Mouse (Mus musculus) erythroblast, embryonic 14.5 days (primary cell): ENCODE measurements around the gene Nat8f4. TPM values are rescaled to one million over a fixed set of nuclear protein-coding genes. Genes with fewer than 3 reads are reported as not detected.
"Not testable (repeated sequence)": the region's sequence is repeated elsewhere in the genome, so short reads cannot be mapped to it uniquely, and the experiment has no call there.

Source experiments
- H3K27me3 ChIP-seq: 2 replicates; pipeline ENCODE4 v1.6.1; 2012; ENCODE audit warnings: inconsistent platforms; ENCODE audit not compliant: control insufficient read depth
- H3K36me3 ChIP-seq: 2 replicates; pipeline ENCODE4 v1.6.1; 2012; ENCODE audit warnings: mild to moderate bottlenecking, inconsistent platforms; ENCODE audit not compliant: control insufficient read depth
- H3K4me1 ChIP-seq: 2 replicates; pipeline ENCODE4 v1.6.1; 2012; ENCODE audit warnings: inconsistent platforms; ENCODE audit not compliant: control insufficient read depth
- H3K4me3 ChIP-seq: replicated peaks from 2 replicates; pipeline ENCODE3; 2012; ENCODE audit warnings: moderate library complexity, mild to moderate bottlenecking, inconsistent platforms
- H3K9me3 ChIP-seq: 2 replicates; pipeline ENCODE4 v1.6.1; 2012; ENCODE audit warnings: low read length, inconsistent platforms, mixed read lengths; ENCODE audit not compliant: control insufficient read depth
- GATA1 ChIP-seq: IDR thresholded peaks from 2 replicates; pipeline ENCODE4 v1.6.1; 2012; ENCODE audit warnings: low read length, inconsistent platforms, mixed read lengths
- TAL1 ChIP-seq: IDR thresholded peaks from 3 replicates; pipeline ENCODE4 v1.6.1; 2012; ENCODE audit warnings: low read length, inconsistent platforms, mixed read lengths
- polyA plus RNA-seq: library from polyadenylated mRNA; stranded (reverse); fragments of >175 nt; gene quantifications from 2 replicates; pipeline ENCODE4 v1.2.3, GENCODE M21; 2012

Nat8f4 gene
- polyA plus RNA-seq, 1 experiment: not detected

DNA sequence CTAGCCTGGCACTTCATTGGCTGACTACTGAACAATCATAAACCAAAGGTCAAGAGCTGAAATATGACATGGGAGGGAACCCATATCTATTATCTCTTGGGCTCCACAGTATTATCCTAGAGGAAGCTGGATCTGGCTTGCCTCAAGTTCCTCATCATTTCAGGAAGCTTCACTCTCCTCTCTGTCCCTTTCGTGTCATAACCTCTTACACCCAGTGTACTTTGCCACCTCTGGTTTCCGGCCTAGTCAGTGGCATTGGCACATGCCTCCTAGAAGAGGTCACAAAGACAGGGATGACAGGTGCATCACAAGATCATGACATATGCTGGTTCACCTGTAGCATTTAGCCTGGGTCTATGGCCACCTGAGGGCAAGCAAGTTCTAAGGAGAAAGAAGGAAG is 2.4 kb downstream of the Nat8f4 start:
- Histone ChIP-seq H3K4me1 (peaks cover 7% of the 10 kb centered on the region), H3K27me3 (no peaks in the 10 kb centered on the region), H3K9me3 (no peaks in the 10 kb centered on the region), H3K36me3 (no peaks in the 10 kb centered on the region), H3K4me3 (no peak overlapping the region)
- TF ChIP-seq GATA1 (no peak), TAL1 (no peak)

DNA sequence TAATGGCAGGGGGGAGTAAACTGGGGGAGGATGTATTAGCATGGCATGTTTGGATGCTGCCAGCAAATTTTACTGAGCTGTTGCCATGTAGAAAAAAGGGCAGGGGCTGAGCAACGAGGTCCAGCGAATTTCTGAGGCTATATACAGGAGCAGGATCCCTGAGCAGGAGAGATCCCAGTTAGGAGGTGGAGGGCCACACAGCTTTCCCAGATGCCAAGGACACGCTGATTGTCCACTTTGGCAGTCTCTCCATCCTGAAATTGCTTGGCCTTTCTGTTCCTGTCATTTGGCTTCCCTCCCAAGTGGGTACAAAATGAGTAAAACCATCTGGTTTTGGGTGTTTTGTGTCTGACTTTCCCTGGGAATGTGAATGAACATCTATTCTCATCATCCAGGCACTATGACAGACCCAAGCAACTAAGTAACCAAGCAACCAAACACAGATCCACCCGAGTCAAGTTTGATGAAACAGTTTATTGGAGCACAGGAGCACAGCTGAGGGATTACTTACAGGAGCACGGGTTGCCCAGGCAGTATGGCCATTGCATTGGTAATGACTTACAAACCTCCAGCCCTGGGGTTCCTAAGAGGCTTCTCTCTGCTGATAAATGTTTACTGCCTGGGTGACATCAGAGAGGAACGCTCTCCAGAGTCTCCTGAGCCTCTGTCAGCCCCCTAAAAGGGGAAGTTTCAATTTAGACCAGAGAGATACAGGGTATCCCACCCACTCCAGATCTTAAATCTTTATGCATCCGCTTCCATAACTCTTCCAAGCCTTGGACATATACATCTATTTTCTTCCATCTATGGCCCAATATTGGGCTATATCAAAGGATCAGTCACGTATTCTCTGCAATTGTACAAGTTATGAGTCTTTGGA is 5.8 kb downstream of the Nat8f4 start:
- not testable (repeated sequence) for H3K27me3 ChIP-seq, H3K36me3 ChIP-seq

DNA sequence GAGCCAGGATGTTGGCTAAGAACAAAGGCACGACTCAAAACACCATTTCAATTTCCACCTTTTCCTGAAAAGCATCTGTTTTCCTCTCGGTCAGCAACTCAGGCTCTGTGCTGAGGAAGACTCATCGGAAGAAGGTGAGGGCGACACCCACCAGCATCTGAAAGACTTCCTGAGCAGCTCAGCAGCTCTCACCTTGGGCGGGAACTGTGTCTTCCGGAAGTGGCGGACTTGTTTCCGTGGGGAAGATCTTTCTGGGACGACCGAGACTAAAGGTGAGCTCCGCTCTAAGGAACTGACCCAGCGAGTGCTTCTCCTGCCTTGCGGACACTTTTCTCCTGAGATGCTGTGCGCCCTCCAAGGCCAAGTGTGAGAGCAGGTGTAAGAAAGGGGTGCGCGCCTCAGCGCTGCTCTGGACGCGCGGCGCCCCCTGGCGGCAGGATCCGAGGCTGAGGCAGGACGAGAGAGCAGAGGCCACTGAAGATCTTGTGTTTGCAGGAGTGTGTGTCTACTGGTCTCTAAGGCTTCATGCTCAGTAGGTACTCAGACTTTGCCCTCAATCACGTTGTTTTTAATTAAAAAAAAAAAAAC is 9.5 kb downstream of the Nat8f4 start:
- H3K27me3 ChIP-seq, H3K4me3 ChIP-seq, H3K4me1 ChIP-seq, H3K36me3 ChIP-seq: not testable (repeated sequence)
- peaks cover 13% of the 10 kb centered on the region for H3K9me3 ChIP-seq

More for the DNA sequence above, 5.8 kb downstream of the Nat8f4 start:
- H3K4me3 ChIP-seq, H3K9me3 ChIP-seq, H3K4me1 ChIP-seq: not testable (repeated sequence)

DNA sequence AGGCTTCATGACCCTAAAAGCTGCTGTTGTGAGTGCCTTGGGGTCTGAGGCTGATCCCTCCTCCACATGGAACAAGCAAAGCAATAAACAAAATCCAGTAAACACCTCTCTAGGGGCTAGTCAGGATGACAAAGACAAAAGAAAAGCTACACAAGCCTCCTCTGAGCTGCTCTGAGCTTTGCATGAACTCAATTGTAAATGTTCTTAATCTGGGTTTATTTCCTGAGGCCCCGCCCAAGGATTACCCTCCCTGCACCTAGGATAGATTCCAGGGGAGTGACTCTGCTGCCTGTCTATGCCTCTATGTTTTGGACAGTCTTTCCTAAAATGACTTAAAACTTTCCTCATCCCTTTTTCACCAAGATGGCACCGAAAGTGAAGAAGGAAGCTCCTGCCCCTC is 15.7 kb downstream of the Nat8f4 start:
- no peaks in the 10 kb centered on the region for H3K4me1 ChIP-seq
- TF ChIP-seq TAL1 (no peak), GATA1 (no peak)

DNA sequence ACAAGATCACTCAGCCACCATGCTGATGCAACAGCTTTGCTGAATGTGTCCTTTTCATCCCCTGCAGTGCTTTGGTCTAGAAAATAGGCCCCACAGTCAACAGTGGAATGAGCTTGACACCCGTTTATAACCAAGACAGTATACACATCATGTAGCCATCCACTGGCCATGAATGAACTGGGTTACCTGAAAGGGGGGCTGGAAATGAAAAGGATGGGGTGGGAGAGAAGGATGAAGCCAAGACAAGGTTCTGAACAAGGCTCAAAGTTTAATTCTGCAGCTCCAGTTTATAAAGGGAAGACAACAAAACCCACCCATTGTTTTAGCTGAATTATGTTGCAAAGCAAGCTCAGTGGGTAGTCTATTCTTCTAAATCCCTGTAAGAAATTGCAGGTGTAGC is 20.4 kb downstream of the Nat8f4 start:
- no peaks in the 10 kb centered on the region for H3K27me3 ChIP-seq
- no peaks in the 10 kb centered on the region for H3K36me3 ChIP-seq
- no peak overlapping the region for H3K4me3 ChIP-seq
- H3K9me3 ChIP-seq: peaks cover 19% of the 10 kb centered on the region
- TF ChIP-seq GATA1 (no peak), TAL1 (no peak)
- no peaks in the 10 kb centered on the region for H3K4me1 ChIP-seq

More for the DNA sequence above, 15.7 kb downstream of the Nat8f4 start:
- Histone ChIP-seq H3K9me3 (peaks cover 22% of the 10 kb centered on the region), H3K4me3 (no peak overlapping the region), H3K27me3 (no peaks in the 10 kb centered on the region), H3K36me3 (no peaks in the 10 kb centered on the region)

DNA sequence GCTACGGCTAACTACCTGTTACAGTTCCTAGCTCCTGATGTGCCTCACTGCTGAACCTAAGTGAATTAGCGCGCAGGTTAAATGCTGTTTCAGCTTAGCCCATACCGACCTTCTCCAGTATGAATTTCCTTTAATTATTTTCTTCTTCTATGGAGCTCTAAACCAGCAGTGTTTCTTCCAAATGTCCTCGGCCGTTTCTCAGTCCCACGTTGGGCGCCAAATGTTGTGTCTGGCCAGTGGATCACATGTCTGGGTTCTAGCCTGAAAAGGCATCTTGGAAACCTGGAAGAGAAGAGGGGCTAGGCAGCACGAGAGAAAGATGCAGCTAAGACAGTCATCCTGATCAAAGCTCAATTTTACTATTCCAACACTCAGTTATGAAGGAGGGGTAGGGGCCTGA is 21.4 kb downstream of the Nat8f4 start:
- H3K36me3 ChIP-seq, H3K27me3 ChIP-seq, H3K4me3 ChIP-seq, H3K4me1 ChIP-seq: not testable (repeated sequence)
- peaks cover 15% of the 10 kb centered on the region for H3K9me3 ChIP-seq

DNA sequence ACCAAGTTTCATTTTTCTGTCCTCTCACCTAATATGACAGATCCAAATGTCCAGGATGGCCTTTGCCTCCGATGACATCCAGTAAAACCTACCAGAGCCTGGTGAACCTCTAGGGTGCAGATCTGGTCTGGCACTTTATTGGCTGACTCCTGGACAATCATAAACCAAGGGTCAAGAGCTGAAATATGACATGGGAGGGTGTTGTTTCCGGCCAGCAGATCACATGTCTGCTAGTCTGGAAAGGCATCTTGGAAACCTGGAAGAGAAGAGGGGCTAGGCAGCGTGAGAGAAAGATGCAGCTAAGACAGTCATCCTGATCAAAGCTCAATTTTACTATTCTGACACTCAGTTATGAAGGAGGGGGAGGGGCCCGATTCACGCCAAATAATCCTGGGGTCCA is 35.7 kb downstream of the Nat8f4 start, which contains the start of gene Nat8f2:
Gene Nat8f2, minus strand, starts transcription at position 153 of the 400 bp plus-strand sequence.
- H3K4me3 ChIP-seq, H3K27me3 ChIP-seq, H3K4me1 ChIP-seq, H3K9me3 ChIP-seq, H3K36me3 ChIP-seq: not testable (repeated sequence)

DNA sequence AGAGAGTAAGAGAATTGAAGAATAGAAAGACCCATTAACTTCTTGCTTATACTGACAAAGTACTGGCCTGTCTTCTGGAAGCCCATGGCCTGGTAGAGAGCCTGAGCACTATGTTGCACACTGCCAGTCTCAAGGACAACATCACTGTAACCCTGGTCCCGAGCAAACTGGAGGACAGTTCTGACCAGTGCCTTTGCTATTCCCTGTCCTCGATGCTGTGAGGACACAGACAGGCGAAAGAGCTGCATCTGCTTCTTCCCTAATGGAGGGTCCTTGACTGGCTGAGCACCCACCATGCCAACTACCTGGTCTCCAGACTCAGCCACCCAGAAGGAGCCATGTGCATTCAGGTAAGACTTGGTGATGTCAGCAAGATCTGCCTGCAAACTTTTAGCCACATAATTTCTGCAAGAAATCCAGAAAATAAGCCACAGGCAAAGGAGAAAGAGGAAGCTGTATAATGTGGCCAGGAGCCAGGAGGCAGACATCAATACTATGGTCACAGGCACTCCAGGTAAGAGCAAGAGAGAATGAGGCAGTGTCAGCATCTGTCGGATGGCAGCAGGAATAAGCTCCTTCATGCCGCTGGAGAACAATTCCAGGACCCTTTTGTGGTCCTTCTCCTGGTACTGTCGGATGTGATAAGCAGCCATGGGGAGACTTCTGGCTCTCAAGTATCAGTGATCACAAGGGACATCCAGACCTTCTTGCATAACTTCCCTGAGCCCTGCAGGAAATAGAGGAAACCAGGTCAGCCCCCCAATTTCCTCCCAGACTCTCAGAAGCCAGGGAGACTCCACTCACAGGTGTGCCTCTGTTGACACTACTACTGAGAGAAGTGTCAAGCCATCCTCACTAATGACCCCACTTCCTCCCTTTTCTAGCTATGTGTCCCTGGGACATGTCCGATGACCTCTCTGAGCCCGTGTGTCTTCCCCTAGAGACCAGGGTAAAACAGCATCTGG is 36.7 kb downstream of the Nat8f4 start:
- Histone ChIP-seq H3K27me3 (no peaks in the 10 kb centered on the region), H3K36me3 (no peaks in the 10 kb centered on the region), H3K4me1 (no peaks in the 10 kb centered on the region), H3K4me3 (no peak overlapping the region), H3K9me3 (no peaks in the 10 kb centered on the region)
- no peak for TF ChIP-seq GATA1
- TF ChIP-seq TAL1: no peak

DNA sequence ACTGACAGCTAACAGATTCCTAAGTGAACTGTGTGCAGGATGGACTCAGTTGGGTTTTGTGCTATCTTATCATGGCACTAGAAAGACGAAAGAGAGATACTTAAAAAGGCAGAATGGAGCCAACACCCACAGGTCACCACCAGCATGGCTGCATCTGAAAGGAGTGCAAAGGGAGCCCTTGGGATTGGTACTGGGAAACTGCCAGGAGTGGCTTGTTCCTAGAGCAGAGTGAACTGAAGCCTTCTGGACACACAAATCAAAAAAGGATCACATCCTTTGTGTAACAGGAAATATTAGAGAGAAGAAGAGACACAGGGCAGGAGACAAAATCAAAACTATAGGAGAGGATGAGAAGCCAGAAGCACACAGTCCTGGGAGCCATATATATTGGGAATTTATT is 37.7 kb downstream of the Nat8f4 start:
- H3K4me3 ChIP-seq, H3K4me1 ChIP-seq, H3K9me3 ChIP-seq, H3K27me3 ChIP-seq, H3K36me3 ChIP-seq: not testable (repeated sequence)

DNA sequence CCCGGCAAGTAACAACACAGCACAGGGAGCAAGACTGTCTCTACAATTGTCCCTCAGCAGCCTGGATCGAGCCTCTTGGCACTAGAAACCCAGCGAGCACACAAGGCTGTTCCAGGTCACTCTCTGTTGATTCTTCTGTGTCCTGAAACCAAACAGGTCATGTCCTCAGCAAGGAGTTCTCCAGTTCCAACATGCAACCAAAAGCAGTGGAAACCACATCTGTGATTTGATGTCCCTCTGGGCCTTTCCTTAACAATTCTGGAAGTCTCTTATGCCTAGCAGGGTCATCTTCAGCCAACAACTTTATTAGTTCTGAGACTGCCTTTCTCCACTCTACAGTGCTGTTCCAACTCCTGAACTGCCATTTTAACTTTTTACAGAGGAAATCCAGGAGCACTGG is 38.5 kb downstream of the Nat8f4 start:
- not testable (repeated sequence) for H3K4me1 ChIP-seq, H3K9me3 ChIP-seq, H3K4me3 ChIP-seq, H3K36me3 ChIP-seq, H3K27me3 ChIP-seq

DNA sequence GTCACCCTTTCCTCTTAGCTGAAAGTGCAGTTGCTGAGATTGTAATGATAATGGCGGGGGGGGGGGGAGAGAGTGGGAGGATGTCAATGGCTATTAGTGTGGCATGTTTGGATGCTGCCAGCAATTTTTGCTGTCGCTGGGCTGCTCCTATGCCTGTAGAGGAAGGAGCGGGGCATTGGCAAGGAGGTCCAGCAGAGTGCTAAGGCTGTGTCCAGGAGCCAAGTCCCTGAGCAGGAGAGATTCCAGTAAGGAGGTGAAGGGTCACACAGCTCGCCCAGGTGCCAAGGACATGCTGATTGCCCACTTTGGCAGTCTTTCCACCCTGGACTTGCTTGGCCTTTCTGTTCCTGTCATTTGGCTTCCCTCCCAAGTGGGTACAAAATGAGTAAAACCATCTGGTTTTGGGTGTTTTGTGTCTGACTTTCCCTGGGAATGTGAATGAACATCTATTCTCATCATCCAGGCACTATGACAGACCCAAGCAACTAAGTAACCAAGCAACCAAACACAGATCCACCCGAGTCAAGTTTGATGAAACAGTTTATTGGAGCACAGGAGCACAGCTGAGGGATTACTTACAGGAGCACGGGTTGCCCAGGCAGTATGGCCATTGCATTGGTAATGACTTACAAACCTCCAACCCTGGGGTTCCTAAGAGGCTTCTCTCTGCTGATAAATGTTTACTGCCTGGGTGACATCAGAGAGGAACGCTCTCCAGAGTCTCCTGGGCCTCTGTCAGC is 39.6 kb downstream of the Nat8f4 start:
- not testable (repeated sequence) for H3K9me3 ChIP-seq, H3K4me3 ChIP-seq

More for the DNA sequence above, 39.6 kb downstream of the Nat8f4 start:
- H3K36me3 ChIP-seq, H3K4me1 ChIP-seq, H3K27me3 ChIP-seq: not testable (repeated sequence)
